Mouse (Mus musculus): ENCODE results near the gene Mtor.

Mtor gene

GRCm38 (mm10) chr4:148484511-148484910, 36.1 kb downstream of the Mtor start:
- in situ Hi-C loops (cut with MboI, MseI): no loop called here

DNA sequence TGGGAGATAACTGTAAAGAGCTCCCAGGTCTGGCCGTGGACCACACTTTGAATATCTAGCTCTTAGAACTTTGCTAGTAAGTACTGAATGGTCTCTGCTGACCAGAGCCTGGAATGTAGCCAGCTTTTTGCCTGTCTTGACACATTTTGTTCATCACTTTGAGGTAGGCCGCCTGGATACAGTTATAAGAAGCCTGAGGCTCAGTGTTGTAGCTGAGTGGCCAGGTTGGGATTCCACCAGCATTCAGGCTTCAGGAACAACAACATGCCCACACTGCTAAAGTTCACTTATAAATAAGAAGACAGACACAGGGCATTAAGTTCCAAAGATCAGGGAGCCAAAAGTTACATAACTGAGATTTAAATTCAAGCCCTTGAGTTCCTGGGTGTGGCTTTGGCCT, 39.4 kb downstream of the Mtor start:
- in situ Hi-C loops (cut with MboI, MseI): no loop called here

DNA sequence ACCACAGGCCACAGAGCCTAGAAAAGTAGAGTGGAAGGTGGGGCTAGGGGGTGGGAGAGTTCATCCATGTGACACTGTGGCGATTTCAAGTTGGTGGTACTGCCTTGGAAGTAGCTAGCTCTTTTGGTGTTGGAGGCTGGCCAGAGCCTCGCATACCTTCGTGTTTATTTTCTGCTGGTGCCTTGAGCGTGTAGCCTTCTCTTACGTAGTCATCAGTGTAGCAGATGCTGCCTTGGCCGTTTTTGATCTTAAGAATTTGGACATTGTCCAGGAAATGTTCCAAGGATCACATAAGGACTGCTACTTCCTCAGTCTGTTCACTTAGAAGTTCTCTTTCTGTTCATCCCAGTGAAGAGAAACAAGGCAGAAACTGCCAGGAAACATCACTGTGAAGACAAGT, 42.1 kb downstream of the Mtor start:
- in situ Hi-C loops (cut with MboI, MseI): no loop called here

GRCm38 (mm10) chr4:148491448-148491847, 43.0 kb downstream of the Mtor start:
- in situ Hi-C loops (cut with MboI, MseI): no loop called here

- in situ Hi-C loops (cut with MboI, MseI): no loop called here
Measured at GRCm38 (mm10) chr4:148495160-148495559, 46.7 kb downstream of the Mtor start.

DNA sequence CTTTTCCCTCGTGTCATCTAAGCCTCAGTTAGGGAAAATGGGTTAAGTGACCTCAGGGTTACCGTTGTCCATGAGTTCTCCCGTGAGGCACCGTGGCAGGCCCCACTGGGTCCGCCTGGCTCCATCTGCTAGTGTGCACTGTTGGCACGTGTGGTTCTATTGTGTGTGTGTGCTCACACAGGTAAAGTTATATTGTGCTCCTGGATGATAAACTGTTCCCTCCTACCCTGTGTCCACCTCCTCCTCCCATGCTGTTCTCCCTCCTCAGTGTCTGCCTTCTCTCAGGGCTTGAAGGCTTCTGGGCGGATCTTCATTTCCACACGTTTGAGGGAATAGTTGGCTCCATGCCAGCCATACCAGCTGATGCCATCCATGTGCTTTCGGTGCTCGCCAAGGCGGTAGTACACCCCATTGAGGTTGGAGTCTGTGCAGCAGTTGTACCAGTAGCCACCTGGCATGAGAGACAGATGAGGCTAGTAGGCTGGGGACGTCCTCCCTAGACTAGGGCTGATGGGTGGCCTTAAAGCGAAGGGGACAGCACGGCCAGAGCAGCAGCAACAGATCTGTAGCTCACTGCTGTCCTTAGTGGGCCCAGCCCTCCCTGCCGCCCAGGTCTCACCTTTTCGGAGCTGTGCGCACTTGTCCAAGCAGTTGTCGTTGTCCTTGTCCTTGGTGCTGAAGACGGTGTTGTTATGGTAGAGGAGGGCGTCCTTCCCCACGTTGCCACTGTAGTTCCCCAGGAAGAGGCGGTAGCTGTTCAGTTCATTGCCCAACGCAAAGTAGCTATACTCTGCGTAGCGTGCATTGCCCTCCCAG, 47.7 kb downstream of the Mtor start:
- in situ Hi-C loops (cut with MboI, MseI): no loop called here

GRCm38 (mm10) chr4:148500410-148500867, 52.0 kb downstream of the Mtor start, which contains the start of gene Angptl7:
Gene Angptl7 (minus strand): TSS chr4:148500460.
- in situ Hi-C loops (cut with MboI, MseI): no loop called here

- in situ Hi-C loops (cut with MboI, MseI): no loop called here
Measured at GRCm38 (mm10) chr4:148504497-148504959, 56.1 kb downstream of the Mtor start.

DNA sequence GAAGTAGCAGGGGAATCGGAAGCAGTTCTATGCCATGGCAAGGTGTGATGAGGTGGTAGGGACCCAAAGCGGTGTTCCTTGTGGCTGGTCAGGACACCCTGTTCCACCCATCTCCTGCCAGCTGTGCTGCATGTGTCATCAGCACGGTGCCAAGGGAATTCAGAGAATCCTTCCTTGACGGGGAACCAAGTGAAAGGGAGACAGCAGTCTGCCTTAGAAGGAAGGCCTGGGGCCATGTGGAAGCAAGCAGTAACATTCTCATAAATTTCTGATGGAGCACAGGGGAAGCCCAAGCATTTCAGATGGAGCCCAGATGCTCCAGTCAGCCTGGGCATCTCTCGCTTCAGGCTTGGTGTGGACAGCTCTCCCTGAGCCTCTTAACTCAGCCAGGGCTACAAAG, 59.2 kb downstream of the Mtor start:
- in situ Hi-C loops (cut with MboI, MseI): no loop called here

- in situ Hi-C loops (cut with MboI, MseI): no loop called here
Measured at GRCm38 (mm10) chr4:148508084-148508849, 59.9 kb downstream of the Mtor start.

DNA sequence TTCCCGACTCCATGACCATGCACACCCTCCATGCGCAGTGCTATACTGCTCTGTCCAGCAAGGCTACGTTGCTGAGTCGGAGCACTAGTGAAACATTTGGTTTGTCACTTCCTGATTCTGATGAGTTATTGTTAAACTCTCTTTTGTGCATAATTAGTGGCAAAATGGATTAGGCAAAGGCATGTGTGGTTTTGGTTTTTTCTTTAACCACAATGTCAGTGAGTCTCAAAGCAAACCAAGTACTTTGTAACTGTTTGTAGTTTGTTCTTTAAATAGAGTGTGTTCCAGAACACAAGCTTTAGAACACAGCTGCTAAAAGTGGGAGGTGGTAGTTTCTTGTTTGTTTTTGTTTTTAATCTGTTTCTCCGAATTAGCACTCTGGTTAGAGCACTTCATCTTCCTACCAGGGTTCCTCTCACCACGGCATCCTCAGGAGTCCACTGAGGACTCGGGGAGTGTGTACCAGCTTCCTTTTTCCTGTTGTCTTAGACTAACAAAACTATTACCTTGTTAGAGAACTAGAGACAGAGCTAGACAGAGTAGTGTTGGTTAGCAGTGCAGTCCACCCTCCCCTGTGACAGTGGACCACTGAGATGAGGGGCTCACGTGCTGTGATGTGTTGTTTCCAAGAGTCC, 61.2 kb downstream of the Mtor start:
- in situ Hi-C loops (cut with MboI, MseI): no loop called here

- in situ Hi-C loops (cut with MboI, MseI): no loop called here
Measured at GRCm38 (mm10) chr4:148510691-148511090, 62.3 kb downstream of the Mtor start.

DNA sequence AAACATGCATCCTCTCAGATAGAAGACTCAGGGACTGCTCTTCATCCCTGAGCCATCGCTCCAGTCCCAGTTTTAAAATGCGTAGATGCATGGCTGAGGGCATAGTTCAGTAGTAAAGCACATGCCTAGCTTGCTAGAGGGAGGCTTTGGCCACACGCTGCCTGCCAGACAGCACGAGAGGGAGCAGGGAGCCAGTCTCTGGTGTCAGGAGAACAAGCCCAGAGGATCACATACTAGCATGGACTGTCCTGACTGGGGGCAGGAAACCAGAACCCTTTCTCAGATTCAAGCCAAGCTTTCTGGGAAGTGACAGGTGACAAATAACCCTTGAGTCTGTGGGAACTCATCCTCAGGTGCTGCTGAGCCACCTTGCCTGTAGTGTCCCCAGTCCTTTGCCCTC, 62.9 kb downstream of the Mtor start:
- in situ Hi-C loops (cut with MboI, MseI): no loop called here

DNA sequence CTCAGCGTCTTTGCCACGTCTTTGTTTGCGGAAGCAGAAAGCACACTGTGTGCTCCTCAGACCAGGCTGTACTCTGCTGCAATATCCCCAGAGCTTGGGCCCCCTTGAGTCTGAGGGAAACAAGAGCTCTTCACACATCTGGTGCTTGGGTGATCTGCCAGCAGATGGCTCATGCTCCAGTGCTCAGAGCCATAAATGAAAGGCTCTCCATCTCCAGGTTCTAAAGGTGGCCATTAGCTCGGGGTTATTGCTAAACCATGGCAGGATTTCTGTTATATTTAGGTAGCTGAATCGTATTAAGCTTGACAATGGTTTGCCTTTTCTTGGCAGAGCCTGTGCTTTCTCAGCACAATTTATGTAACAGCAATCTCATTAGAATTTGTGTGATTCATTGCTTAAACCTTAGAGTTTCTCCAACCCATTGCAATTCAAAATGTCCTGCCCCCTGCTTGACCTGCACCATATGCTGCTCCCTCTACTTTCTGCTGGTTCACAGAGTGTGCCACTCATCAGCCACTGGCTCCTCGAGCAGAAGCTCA, 64.7 kb downstream of the Mtor start:
- in situ Hi-C loops (cut with MboI, MseI): no loop called here

DNA sequence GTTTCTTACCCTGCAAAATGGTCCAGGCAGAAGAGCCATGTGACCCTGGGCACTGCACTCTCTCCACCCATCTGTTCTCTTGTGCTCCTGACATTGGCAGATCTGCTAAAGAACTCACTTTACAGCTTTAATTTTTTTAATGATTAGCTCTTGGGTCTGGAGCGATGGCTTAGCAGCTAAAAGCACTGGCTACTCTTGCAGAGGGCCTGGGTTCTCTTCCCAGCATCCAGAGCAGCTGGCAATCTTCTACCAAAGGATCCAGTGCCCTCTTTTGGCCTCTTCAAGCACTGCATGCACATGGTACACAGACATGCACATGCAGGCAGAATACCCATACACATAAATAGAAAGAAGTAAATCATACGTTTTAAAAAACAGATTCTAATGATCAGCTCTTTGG, 66.9 kb downstream of the Mtor start:
- in situ Hi-C loops (cut with MboI, MseI): no loop called here

GRCm38 (mm10) chr4:148517809-148518208, 69.4 kb downstream of the Mtor start:
- in situ Hi-C loops (cut with MboI, MseI): no loop called here

DNA sequence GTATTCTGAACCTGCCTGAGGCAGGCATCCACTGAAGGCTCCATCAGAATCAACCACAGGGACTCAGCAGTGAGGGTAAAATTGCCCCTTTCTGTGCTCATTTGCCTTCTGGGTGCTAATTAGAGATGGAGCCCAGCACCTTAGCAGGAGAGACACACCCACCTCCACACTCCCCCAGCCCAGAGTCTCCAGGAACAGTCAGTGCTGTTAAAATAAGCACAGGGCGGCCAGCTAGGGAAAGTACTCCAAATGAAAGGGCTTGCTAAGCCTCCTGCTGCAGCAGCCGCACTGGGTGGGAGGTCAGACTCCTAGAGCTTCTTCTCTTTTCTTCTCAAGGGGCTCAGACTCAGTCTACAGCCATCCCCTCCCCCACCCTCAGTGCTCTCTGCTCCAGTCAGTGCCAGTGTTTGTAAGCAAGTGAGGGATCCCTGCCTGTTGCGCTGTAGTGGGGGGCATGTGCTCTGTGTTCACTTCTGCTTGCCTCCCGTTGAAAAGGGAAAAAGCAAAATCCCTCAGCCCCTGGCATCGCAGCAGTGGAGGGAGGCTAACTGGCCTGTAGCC, 69.9 kb downstream of the Mtor start:
- in situ Hi-C loops (cut with MboI, MseI): no loop called here

DNA sequence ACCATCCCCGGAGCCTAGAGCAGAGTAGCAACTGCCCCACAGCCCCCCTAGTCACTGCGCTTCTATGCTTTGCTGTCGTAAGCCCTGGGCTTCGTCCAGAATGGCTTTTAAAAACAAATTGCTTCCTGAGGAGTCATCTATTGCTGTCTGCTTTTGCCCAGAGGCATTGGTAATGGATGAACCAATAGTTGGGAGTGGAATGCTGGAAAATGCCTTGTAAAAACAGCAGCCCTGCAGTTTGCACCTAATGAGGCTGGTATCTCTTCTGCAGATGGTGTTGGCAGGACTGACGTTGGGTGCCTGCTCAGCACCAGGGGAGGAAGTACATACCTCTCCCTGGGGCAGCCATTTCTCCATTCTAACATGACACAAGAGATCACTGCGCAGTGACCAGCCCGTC, 75.1 kb downstream of the Mtor start:
- in situ Hi-C loops (cut with MboI, MseI): no loop called here

DNA sequence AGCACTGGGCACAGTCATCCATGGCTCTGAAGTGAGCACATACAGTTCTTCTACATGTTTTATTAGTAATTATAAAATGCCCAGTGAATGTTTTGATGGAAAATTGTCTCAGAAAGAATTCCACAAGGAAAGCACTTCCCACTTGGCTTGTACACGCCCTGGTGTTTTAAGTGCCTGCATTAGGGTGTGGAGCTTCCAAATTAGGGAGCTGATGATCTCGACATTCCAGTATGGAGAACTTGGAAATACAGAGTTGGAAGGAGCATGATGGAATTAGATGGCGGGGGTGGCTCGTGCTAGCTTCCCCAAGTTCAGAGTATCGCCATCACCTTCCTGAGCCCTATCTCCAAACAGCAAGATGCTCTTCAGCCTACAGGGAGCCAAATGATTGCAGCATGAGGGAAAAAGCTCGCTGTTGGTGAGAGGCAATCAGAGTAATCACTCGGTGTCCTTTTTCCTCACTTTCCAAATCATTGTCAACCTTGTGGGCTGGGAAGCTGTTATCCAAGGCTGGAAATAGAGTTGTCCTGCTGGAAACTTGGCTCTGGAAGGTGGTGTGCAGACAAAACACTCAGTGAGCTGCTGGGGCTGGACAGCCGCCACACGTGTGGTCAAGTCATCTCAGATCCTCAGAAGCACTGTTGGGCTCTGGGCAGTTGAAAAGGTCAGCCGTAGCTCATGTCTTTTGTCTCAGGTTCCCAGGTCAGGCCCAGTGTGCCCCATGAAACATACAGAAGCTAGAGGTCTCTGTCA, 78.9 kb downstream of the Mtor start:
- in situ Hi-C loops (cut with MboI, MseI): no loop called here

GRCm38 (mm10) chr4:148530351-148530750, 81.9 kb downstream of the Mtor start:
- in situ Hi-C loops (cut with MboI, MseI): no loop called here

GRCm38 (mm10) chr4:148530778-148531177, 82.4 kb downstream of the Mtor start:
- in situ Hi-C loops (cut with MboI, MseI): no loop called here
